Mouse (Mus musculus) kidney, postnatal 0 days (tissue): ENCODE measurements around the gene C330021F23Rik. TPM values are rescaled to one million over a fixed set of nuclear protein-coding genes. Genes with fewer than 3 reads are reported as not detected.
A peak's percentile ranks its signal among the peaks of the same experiment; 100 is the strongest.
"Not testable (repeated sequence)": the region's sequence is repeated elsewhere in the genome, so short reads cannot be mapped to it uniquely, and the experiment has no call there.

Experiments used
- ATAC-seq: fragments of 200-750 bp; cut with Nextera tagmentation; replicated peaks from 2 replicates; pipeline ENCODE4 v1.8.0; 2017; ENCODE audit warnings: low read depth, moderate number of reproducible peaks, moderate TSS enrichment, moderate library complexity; ENCODE audit not compliant: low FRiP score
- DNase-seq: peaks from one replicate; pipeline ENCODE4 v3.0.0-alpha.2; 2016; ENCODE audit warnings: low spot score
- H3K27ac ChIP-seq: fragments of 300-500 bp; sonication (generic); 2 replicates; pipeline ENCODE4 v1.5.1; 2014; ENCODE audit warnings: mild to moderate bottlenecking
- H3K27me3 ChIP-seq: fragments of 300-500 bp; sonication (generic); 2 replicates; pipeline ENCODE4 v1.6.1; 2014; ENCODE audit warnings: low read length, mixed read lengths; ENCODE audit not compliant: insufficient read depth
- H3K36me3 ChIP-seq: fragments of 300-500 bp; sonication (generic); 2 replicates; pipeline ENCODE4 v1.6.1; 2014; ENCODE audit warnings: low read length, mixed read lengths; ENCODE audit not compliant: insufficient read depth
- H3K4me1 ChIP-seq: fragments of 300-500 bp; sonication (generic); replicated peaks from 2 replicates; pipeline ENCODE4 v1.6.1; 2014; ENCODE audit warnings: antibody characterized with exemption, low read length, mixed read lengths; ENCODE audit not compliant: insufficient read depth
- H3K4me2 ChIP-seq: fragments of 300-500 bp; sonication (generic); 2 replicates; pipeline ENCODE4 v1.6.1; 2014; ENCODE audit warnings: mild to moderate bottlenecking, low read length, moderate library complexity, mixed read lengths
- H3K4me3 ChIP-seq: fragments of 300-500 bp; sonication (generic); replicated peaks from 2 replicates; pipeline ENCODE4 v1.5.1; 2014; ENCODE audit warnings: low read depth, low read length
- H3K9ac ChIP-seq: fragments of 300-500 bp; sonication (generic); 2 replicates; pipeline ENCODE4 v1.6.1; 2014; ENCODE audit warnings: low read depth, low read length
- H3K9me3 ChIP-seq: fragments of 300-500 bp; sonication (generic); replicated peaks from 2 replicates; pipeline ENCODE4 v1.6.1; 2016; ENCODE audit warnings: low read length, inconsistent platforms, mixed read lengths
- CTCF ChIP-seq: IDR thresholded peaks from 2 replicates; pipeline ENCODE4 v1.5.1; 2016; ENCODE audit warnings: antibody characterized with exemption, low read depth, mild to moderate bottlenecking, moderate library complexity
- WGBS: fragments of 180-500 bp; shearing (Covaris S2); extraction: QIAGEN DNeasy Blood & Tissue Kit; methylation state at CpG from one replicate; pipeline ENCODE4 v1.1.7; 2014; 5-methylcytosine and 5-hydroxymethylcytosine counted together
- polyA plus RNA-seq: library from polyadenylated mRNA; unstranded; fragments of >200 nt; fragmentation: Nextera tagmentation; extraction: Ambion mirVana; gene quantifications from 2 replicates; pipeline ENCODE4 v1.2.1, GENCODE M21; 2015

C330021F23Rik gene
- polyA plus RNA-seq, 1 experiment from 2014 or later: 4.4 TPM

- no peak overlapping the region for H3K4me3 ChIP-seq
- no peaks in the 10 kb centered on the region for H3K36me3 ChIP-seq
- no peak overlapping the region for H3K27ac ChIP-seq
- H3K9me3 ChIP-seq: no peaks in the 10 kb centered on the region
- H3K4me2 ChIP-seq: no peak overlapping the region
- WGBS: 82% methylated on average over 5 of the region's 5 CpGs
- H3K27me3 ChIP-seq: no peaks in the 10 kb centered on the region
- peaks cover 8% of the 10 kb centered on the region; the same call in 1 of the 2 replicates for H3K4me1 ChIP-seq
- no peak overlapping the region for H3K9ac ChIP-seq
- ATAC-seq (no peak), DNase-seq (no peak)
- TF ChIP-seq CTCF: no peak
Observed at GRCm38 (mm10) chr8:3569784-3570183, 2.0 kb downstream of the C330021F23Rik start.

- ATAC-seq (no peak), DNase-seq (no peak)
- no peaks in the 10 kb centered on the region for H3K9me3 ChIP-seq
Observed at GRCm38 (mm10) chr8:3574546-3574945, 6.8 kb downstream of the C330021F23Rik start.

DNA sequence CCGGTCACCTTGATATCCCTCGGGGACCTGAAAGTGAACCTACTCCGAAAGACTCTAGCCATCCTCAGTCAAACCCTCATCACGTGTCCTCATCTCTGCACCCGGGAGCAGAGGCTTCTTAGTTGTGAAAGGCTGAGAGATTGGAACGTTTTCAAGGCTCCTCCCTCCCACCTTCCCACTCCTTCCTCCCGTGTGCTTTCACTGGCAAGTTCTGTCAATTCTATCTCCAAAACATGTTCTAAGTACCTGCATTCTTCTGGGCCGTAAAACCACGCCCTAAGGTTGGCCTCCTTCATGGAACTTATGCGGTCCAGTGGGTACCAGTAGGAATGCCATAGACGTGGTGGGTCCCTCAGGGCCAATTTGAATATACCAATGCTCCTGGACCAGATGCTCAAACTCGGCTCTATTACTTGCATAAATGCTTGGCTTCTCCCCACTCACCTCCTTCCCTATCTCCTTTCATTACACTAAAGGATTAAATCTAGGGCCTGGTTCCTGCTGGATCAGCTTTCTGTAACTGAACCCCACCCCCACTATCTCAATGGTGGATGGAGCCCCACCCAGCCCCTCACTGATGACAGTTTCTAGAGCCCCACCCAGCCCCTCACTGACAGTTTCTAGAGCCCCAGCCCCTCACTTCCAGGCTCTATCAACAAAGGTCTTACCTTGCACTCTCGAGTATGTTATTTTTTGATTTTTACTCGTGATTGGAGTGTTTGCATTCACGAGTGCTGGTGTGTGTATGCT, 8.6 kb downstream of the C330021F23Rik start:
- ATAC-seq: no peak
- no peak for TF ChIP-seq CTCF
- no peak for DNase-seq
- no peaks in the 10 kb centered on the region for H3K4me1 ChIP-seq
- H3K27me3 ChIP-seq: no peaks in the 10 kb centered on the region
- no peaks in the 10 kb centered on the region for H3K36me3 ChIP-seq
- no peak overlapping the region for H3K27ac ChIP-seq
- no peaks in the 10 kb centered on the region for H3K9me3 ChIP-seq
- 67% methylated on average over 15 of the region's 15 CpGs for WGBS
- H3K9ac ChIP-seq: no peak overlapping the region
- H3K4me3 ChIP-seq: no peak overlapping the region
- no peak overlapping the region for H3K4me2 ChIP-seq

More at GRCm38 (mm10) chr8:3574546-3574945, 6.8 kb downstream of the C330021F23Rik start:
- no peak overlapping the region for H3K27ac ChIP-seq
- no peaks in the 10 kb centered on the region for H3K36me3 ChIP-seq
- no peak overlapping the region for H3K4me2 ChIP-seq
- H3K4me3 ChIP-seq: no peak overlapping the region
- no peaks in the 10 kb centered on the region for H3K4me1 ChIP-seq
- no peaks in the 10 kb centered on the region for H3K27me3 ChIP-seq
- WGBS: 91% methylated on average over 3 of the region's 3 CpGs
- no peak for TF ChIP-seq CTCF
- H3K9ac ChIP-seq: no peak overlapping the region

DNA sequence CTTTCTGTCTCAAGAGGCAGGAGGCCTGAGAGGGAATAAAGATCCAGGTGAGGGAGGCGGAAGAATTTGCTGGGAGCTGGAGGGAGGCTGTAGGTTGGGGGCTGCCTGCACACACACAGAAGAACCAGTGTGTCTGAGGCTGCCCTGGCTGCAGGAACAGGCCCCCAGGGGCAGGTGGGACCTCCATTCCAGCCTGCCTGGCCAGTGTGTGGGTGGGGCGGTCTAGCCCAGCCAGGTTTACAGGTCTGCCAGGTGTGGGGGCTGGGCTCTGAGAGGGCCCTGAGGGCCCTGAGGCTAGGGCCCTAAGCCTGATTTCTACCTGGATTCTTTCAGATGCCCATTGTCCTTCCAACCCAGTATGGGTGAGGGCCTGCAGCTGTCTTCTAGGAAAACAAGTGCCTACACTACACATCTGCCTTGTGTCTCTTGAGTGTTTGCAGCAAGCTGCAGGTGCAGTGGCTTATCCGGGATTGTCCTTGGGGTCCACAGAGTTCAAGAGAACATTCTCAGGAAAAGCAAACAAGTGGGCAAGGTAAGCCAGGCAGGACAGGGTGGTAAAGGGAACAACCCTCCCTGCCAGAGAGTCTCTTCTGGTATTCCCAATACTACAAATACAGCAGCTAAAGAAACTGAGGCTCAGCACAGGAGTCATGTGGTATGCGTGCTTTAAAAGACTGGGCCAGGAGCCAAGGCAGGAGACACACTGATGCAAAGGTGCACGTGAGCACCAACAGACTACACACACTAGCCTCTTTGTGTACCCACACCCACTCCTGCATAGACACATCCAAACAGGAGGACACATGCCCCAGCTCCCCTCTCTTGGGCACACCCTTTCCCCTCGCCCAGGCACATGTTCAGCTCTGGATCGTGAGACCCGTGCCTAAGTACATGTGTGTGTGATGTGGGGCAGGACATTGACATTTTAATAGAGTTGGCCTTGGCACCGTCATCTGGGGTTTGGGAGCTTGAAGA, 11.9 kb downstream of the C330021F23Rik start:
- DNase-seq (no peak), ATAC-seq (0 out of 2 replicates have a peak, but pooled peaks have one; percentile 25)
- Histone ChIP-seq H3K4me3 (no peak overlapping the region), H3K9me3 (no peaks in the 10 kb centered on the region), H3K4me1 (no peaks in the 10 kb centered on the region), H3K4me2 (no peak overlapping the region), H3K9ac (no peak overlapping the region), H3K27me3 (no peaks in the 10 kb centered on the region), H3K27ac (no peak overlapping the region), H3K36me3 (no peaks in the 10 kb centered on the region)
- no peak for TF ChIP-seq CTCF
- 73% methylated on average over 9 of the region's 9 CpGs for WGBS

GRCm38 (mm10) chr8:3581961-3582360, 14.2 kb downstream of the C330021F23Rik start:
- not testable (repeated sequence) for H3K9ac ChIP-seq, H3K9me3 ChIP-seq, H3K4me1 ChIP-seq, H3K4me2 ChIP-seq, ATAC-seq, H3K4me3 ChIP-seq, H3K36me3 ChIP-seq, H3K27ac ChIP-seq, H3K27me3 ChIP-seq, DNase-seq
- WGBS: 66% methylated on average over 1 of the region's 3 CpGs

GRCm38 (mm10) chr8:3586452-3586851, 18.7 kb downstream of the C330021F23Rik start:
- WGBS: 94% methylated on average over 2 of the region's 2 CpGs
- Histone ChIP-seq H3K9me3 (no peaks in the 10 kb centered on the region), H3K4me2 (no peak overlapping the region), H3K27ac (no peak overlapping the region), H3K4me1 (no peaks in the 10 kb centered on the region), H3K36me3 (no peaks in the 10 kb centered on the region), H3K9ac (no peak overlapping the region), H3K4me3 (no peak overlapping the region), H3K27me3 (peaks cover 5% of the 10 kb centered on the region; the same call in 1 of the 2 replicates)
- DNase-seq (no peak), ATAC-seq (no peak)
- no peak for TF ChIP-seq CTCF
